Mouse (Mus musculus) lung, embryonic 16.5 days (tissue): ENCODE data around the gene Ube2q2. TPM values are rescaled to one million over a fixed set of nuclear protein-coding genes. Genes with fewer than 3 reads are reported as not detected.

Experiments
- ATAC-seq: fragments of 200-750 bp; cut with Nextera tagmentation; 2 replicates; pipeline ENCODE4 v1.8.0; 2017; ENCODE audit warnings: low read depth, mild to moderate bottlenecking, moderate library complexity
- H3K27ac ChIP-seq: fragments of 300-500 bp; sonication (generic); 2 replicates; pipeline ENCODE4 v1.5.1; 2014; ENCODE audit warnings: mild to moderate bottlenecking, control low read depth, low read length
- H3K27me3 ChIP-seq: fragments of 300-500 bp; sonication (generic); 2 replicates; pipeline ENCODE4 v1.6.1; 2014; ENCODE audit warnings: low read depth, low read length, mixed read lengths; ENCODE audit not compliant: control insufficient read depth, insufficient read depth
- H3K36me3 ChIP-seq: fragments of 300-500 bp; sonication (generic); 2 replicates; pipeline ENCODE4 v1.6.1; 2014; ENCODE audit warnings: low read length; ENCODE audit not compliant: control insufficient read depth, insufficient read depth
- H3K4me1 ChIP-seq: fragments of 300-500 bp; sonication (generic); replicated peaks from 2 replicates; pipeline ENCODE4 v1.6.1; 2014; ENCODE audit warnings: low read length, mixed read lengths; ENCODE audit not compliant: control insufficient read depth, insufficient read depth
- H3K4me2 ChIP-seq: fragments of 300-500 bp; sonication (generic); 2 replicates; pipeline ENCODE4 v1.6.1; 2014; ENCODE audit warnings: low read depth, low read length, control low read depth
- H3K4me3 ChIP-seq: fragments of 300-500 bp; sonication (generic); 2 replicates; pipeline ENCODE4 v1.5.1; 2014; ENCODE audit warnings: mild to moderate bottlenecking, low read length, control low read depth
- H3K9ac ChIP-seq: fragments of 300-500 bp; sonication (generic); 2 replicates; pipeline ENCODE4 v1.6.1; 2014; ENCODE audit warnings: low read length, control low read depth
- H3K9me3 ChIP-seq: fragments of 300-500 bp; sonication (generic); 2 replicates; pipeline ENCODE4 v1.6.1; 2016; ENCODE audit warnings: low read length; ENCODE audit not compliant: control insufficient read depth
- WGBS: fragments of 180-500 bp; shearing (Covaris S2); extraction: QIAGEN DNeasy Blood & Tissue Kit; methylation state at CpG from one replicate; pipeline ENCODE4 v1.1.7; 2014; 5-methylcytosine and 5-hydroxymethylcytosine counted together
- polyA plus RNA-seq: library from polyadenylated mRNA; unstranded; fragments of >200 nt; fragmentation: Nextera tagmentation; extraction: Ambion mirVana; gene quantifications from 2 replicates; pipeline ENCODE4 v1.2.1, GENCODE M21; 2015

Ube2q2 gene
- polyA plus RNA-seq, 1 experiment from 2014 or later = 18.6 TPM

DNA sequence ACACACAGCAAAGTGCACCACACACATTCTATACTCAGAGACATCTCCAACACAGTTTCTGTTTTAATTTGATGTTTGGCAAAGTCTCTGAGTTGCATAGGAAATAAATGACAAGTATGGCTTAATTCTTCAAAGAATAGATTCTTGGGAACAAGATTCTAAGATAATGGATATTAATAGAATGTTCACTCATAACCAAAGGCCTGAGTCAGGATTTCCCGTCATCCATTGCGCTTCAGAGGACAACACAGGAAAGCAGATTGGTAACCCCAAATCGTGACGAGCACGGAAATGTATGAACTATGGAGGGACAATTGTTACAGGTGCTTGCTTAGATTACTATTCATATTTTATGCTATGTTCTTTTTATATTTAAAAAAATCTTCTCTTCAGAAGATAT lies 106.4 kb downstream of the Ube2q2 start:
- Histone ChIP-seq H3K27ac (no peak overlapping the region), H3K4me1 (no peaks in the 10 kb centered on the region), H3K9ac (no peak overlapping the region), H3K4me3 (no peak overlapping the region), H3K36me3 (no peaks in the 10 kb centered on the region), H3K27me3 (no peaks in the 10 kb centered on the region), H3K4me2 (no peak overlapping the region), H3K9me3 (no peaks in the 10 kb centered on the region)
- no peak for ATAC-seq
- 90% methylated on average over 5 of the region's 5 CpGs for WGBS

DNA sequence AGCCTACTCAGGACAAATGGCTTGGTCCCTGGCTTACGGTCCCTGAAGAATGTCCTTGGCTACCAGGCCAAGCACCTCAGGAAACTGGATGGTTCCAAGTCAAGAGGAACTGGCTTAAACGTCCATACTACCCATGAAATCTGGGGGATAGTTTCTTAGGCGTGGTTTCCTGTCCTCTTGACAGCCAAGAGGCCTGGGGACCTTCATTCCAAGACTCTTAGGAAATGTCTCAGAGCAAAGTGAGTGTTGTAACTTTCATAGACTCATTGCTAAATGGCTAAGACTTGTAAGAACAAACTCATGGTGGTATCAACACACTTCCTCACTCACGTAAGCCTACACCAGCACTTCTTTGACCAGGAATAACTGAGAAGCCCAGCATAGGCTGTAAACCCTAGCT lies 107.0 kb downstream of the Ube2q2 start:
- WGBS = 48% methylated on average over 4 of the region's 4 CpGs

DNA sequence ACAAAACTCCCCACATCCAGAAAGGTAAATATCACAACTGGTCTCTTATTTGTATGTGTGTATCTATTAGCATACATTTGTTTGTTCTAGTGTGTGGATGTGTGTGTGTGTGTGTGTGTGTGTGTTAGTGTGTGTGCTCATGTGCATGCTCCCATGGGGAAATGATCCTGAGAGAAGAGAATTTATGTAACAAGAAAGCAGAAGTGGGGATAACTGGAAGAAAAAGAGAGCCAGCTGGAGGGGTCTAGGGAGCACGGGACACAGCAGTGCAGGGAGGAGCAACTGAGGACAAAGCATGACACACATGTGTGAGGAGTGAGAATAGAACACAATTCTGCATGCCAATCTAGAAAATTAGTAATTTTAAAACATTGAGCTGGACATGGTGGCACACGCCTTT lies 108.5 kb downstream of the Ube2q2 start:
- Histone ChIP-seq H3K4me2 (no peak overlapping the region), H3K4me1 (no peaks in the 10 kb centered on the region), H3K27ac (no peak overlapping the region), H3K27me3 (no peaks in the 10 kb centered on the region), H3K9ac (no peak overlapping the region), H3K4me3 (no peak overlapping the region), H3K36me3 (no peaks in the 10 kb centered on the region), H3K9me3 (no peaks in the 10 kb centered on the region)
- ATAC-seq = no peak
- 86% methylated on average over 2 of the region's 2 CpGs for WGBS

More for the DNA sequence above, 107.0 kb downstream of the Ube2q2 start:
- no peaks in the 10 kb centered on the region for H3K9me3 ChIP-seq
- H3K27ac ChIP-seq = no peak overlapping the region
- H3K4me1 ChIP-seq = no peaks in the 10 kb centered on the region
- H3K27me3 ChIP-seq = no peaks in the 10 kb centered on the region
- no peak overlapping the region for H3K9ac ChIP-seq
- no peak for ATAC-seq
- H3K4me2 ChIP-seq = no peak overlapping the region
- H3K4me3 ChIP-seq = no peak overlapping the region
- no peaks in the 10 kb centered on the region for H3K36me3 ChIP-seq

Other genes with a start within 250 kb of the Ube2q2 start
- gene Hykk, start 231.6 kb upstream of the Ube2q2 start, polyA plus RNA-seq = 4.2 and 4.7 TPM in 2 replicates
- 253 and 254 TPM in 2 replicates for gene Psma4, start 198.1 kb upstream of the Ube2q2 start, polyA plus RNA-seq
- gene AY074887, start 197.9 kb upstream of the Ube2q2 start, polyA plus RNA-seq = 0.58 and 0.62 TPM in 2 replicates
- gene Chrna5, start 168.0 kb upstream of the Ube2q2 start, polyA plus RNA-seq = 0.14 TPM in 1 of 2 replicates, not detected in the other
- 0.41 and 0.99 TPM in 2 replicates for gene Chrna3, start 122.3 kb upstream of the Ube2q2 start, polyA plus RNA-seq
- gene Chrnb4, start 100.1 kb upstream of the Ube2q2 start, polyA plus RNA-seq = 0.31 and 0.35 TPM in 2 replicates
- 52.6 and 53.4 TPM in 2 replicates for gene Fbxo22, start 60.1 kb downstream of the Ube2q2 start, polyA plus RNA-seq
- gene Nrg4, start 178.0 kb downstream of the Ube2q2 start, polyA plus RNA-seq = 0.93 and 1.5 TPM in 2 replicates
- gene Tmem266, start 178.1 kb downstream of the Ube2q2 start, polyA plus RNA-seq = 0.20 and 0.30 TPM in 2 replicates